Mouse (Mus musculus) forebrain, embryonic 14.5 days (tissue): ENCODE measurements around the gene Trappc6a. TPM values are rescaled to one million over a fixed set of nuclear protein-coding genes. Genes with fewer than 3 reads are reported as not detected.
A peak's percentile ranks its signal among the peaks of the same experiment; 100 is the strongest.

Source experiments
- ATAC-seq: fragments of 200-750 bp; cut with Nextera tagmentation; 2 replicates; pipeline ENCODE4 v1.8.0; 2017; ENCODE audit warnings: mild to moderate bottlenecking, moderate library complexity
- DNase-seq: peaks from one replicate; pipeline ENCODE4 v3.0.0-alpha.2; 2015; ENCODE audit warnings: low spot score
- H3K27ac ChIP-seq: fragments of 300-500 bp; sonication (generic); 2 replicates; pipeline ENCODE4 v1.5.1; 2014; ENCODE audit warnings: low read depth, mild to moderate bottlenecking, control low read depth, low read length, moderate library complexity
- H3K27me3 ChIP-seq: fragments of 300-500 bp; sonication (generic); replicated peaks from 2 replicates; pipeline ENCODE4 v1.6.1; 2014; ENCODE audit warnings: low read length, control low read depth, mixed read lengths; ENCODE audit not compliant: control insufficient read depth, insufficient read depth
- H3K36me3 ChIP-seq: fragments of 300-500 bp; sonication (generic); 2 replicates; pipeline ENCODE4 v1.6.1; 2014; ENCODE audit warnings: low read length, control low read depth; ENCODE audit not compliant: control insufficient read depth, insufficient read depth
- H3K4me1 ChIP-seq: fragments of 300-500 bp; sonication (generic); 2 replicates; pipeline ENCODE4 v1.6.1; 2014; ENCODE audit warnings: antibody characterized with exemption, low read length, control low read depth; ENCODE audit not compliant: control insufficient read depth, insufficient read depth
- H3K4me2 ChIP-seq: fragments of 300-500 bp; sonication (generic); 2 replicates; pipeline ENCODE4 v1.6.1; 2014; ENCODE audit warnings: mild to moderate bottlenecking, control low read depth, low read length
- H3K4me3 ChIP-seq: fragments of 300-500 bp; sonication (generic); 2 replicates; pipeline ENCODE4 v1.5.1; 2014; ENCODE audit warnings: low read depth, low read length, control low read depth
- H3K9ac ChIP-seq: fragments of 300-500 bp; sonication (generic); 2 replicates; pipeline ENCODE4 v1.6.1; 2014; ENCODE audit warnings: mild to moderate bottlenecking, low read length, control low read depth, moderate library complexity
- H3K9me3 ChIP-seq: fragments of 300-500 bp; sonication (generic); replicated peaks from 2 replicates; pipeline ENCODE4 v1.6.1; 2016; ENCODE audit warnings: low read length, control low read depth, mixed read lengths; ENCODE audit not compliant: control insufficient read depth
- WGBS: fragments of 180-500 bp; shearing (Covaris S2); extraction: QIAGEN DNeasy Blood & Tissue Kit; methylation state at CpG from one replicate; pipeline ENCODE4 v1.1.7; 2014; 5-methylcytosine and 5-hydroxymethylcytosine counted together
- polyA plus RNA-seq: library from polyadenylated mRNA; unstranded; fragments of >200 nt; fragmentation: Nextera tagmentation; extraction: Ambion mirVana; gene quantifications from 2 replicates; pipeline ENCODE4 v1.2.1, GENCODE M21; 2014

Trappc6a gene
- 34.2 and 42.5 TPM in 2 replicates for polyA plus RNA-seq

- H3K4me1 ChIP-seq, result peaks cover 10% of the 10 kb centered on the region
- H3K27me3 ChIP-seq, result no peaks in the 10 kb centered on the region
- WGBS, result under 1% methylated on average over 56 of the region's 56 CpGs
- peak within 1 kb of the TSS; percentile 81 for H3K27ac ChIP-seq
- peak within 1 kb of the TSS; percentile 93 for H3K4me2 ChIP-seq
- H3K36me3 ChIP-seq, result no peaks in the 10 kb centered on the region
- peak; percentile 96 for ATAC-seq
- no peaks in the 10 kb centered on the region for H3K9me3 ChIP-seq
- peak; percentile 97 for DNase-seq
- H3K4me3 ChIP-seq, result peak within 1 kb of the TSS; percentile 83
- peak within 1 kb of the TSS; percentile 84 for H3K9ac ChIP-seq
Measured at GRCm38 (mm10) chr7:19508150-19508923, at the start of gene Trappc6a, which contains the start of gene Bloc1s3. Trappc6a (plus strand) TSS chr7:19508395. Bloc1s3 (minus strand) TSS chr7:19508367.

- no peaks in the 10 kb centered on the region for H3K9me3 ChIP-seq
- peaks cover 7% of the 10 kb centered on the region; the same call in 1 of the 2 replicates for H3K36me3 ChIP-seq
- peak within 1 kb of the TSS; percentile 74 for H3K4me2 ChIP-seq
- peak within 1 kb of the TSS; percentile 82 for H3K27ac ChIP-seq
- H3K9ac ChIP-seq, result peak within 1 kb of the TSS; percentile 88
- peaks cover 13% of the 10 kb centered on the region for H3K4me1 ChIP-seq
- H3K27me3 ChIP-seq, result no peaks in the 10 kb centered on the region
- DNase-seq, result peak; percentile 88
- H3K4me3 ChIP-seq, result peak within 1 kb of the TSS; percentile 93
- peak; percentile 91 for ATAC-seq
- 2% methylated on average over 32 of the region's 42 CpGs for WGBS
Measured at GRCm38 (mm10) chr7:19458591-19459111, 49.5 kb upstream of the Trappc6a start, which contains the start of gene Mark4. Mark4 (minus strand) TSS chr7:19458821.

DNA sequence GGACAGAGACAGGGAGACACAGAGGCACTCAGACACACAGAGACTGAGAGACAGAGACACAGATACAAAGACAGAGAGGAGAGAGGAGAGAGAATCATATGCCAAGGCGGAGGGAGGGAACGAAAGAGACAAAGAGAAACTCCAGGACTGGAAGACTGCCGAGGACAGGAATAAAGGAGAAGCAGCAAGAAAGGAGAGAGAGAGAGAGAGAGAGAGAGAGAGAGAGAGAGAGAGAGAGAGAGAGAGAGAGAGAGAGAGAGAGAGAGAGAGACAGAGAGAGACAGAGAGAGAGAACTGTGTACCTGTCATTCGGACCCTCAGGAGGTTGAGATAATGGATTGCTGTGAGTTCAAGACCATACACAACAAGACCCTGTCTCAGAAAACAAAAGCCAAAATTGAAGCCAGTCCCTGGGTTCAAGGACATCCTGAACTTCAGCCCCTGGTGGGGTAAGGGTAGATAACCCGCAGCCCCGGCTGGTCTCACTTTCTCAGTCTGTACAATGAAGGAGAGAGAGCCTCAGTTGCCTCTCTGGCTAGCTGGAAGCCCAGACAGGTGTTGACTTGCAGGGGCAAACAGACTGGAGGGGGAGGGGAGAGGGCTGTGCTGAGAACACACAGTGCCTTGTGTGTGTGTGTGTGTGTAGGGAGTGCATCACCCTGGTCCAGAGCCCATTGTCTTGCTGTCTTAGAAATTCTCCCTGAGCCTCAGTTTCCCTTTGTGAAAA is 48.9 kb upstream of the Trappc6a start:
- ATAC-seq (no peak), DNase-seq (no peak)
- H3K4me3 ChIP-seq, result peak overlapping the region; percentile 93
- WGBS, result 21% methylated on average over 6 of the region's 6 CpGs
- H3K27ac ChIP-seq, result peak overlapping the region; percentile 82
- H3K4me2 ChIP-seq, result peak overlapping the region; percentile 74
- no peaks in the 10 kb centered on the region for H3K27me3 ChIP-seq
- H3K36me3 ChIP-seq, result peaks cover 7% of the 10 kb centered on the region; the same call in 1 of the 2 replicates
- peak overlapping the region; percentile 88 for H3K9ac ChIP-seq
- peaks cover 13% of the 10 kb centered on the region for H3K4me1 ChIP-seq
- H3K9me3 ChIP-seq, result no peaks in the 10 kb centered on the region

DNA sequence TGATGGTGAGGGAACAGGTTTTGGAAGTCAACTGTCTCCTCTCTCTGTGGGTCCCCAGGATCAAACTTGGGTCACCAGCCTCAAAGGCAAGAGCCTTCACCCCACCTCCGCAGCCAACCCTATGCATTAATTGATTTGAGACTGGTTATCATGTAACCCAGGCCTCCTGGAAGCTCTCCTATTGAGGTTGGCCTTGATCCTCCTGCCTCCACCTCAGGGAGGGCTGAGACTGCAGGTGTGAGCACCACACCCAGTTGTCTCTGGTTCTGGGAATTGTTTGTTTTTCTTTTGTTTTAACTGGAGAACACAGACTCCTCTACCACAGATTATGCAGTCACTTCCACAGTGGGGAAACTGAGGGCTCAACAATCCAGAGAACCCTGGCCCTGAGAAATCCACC is 47.7 kb upstream of the Trappc6a start:
- Histone ChIP-seq H3K4me3 (no peak overlapping the region), H3K9me3 (no peaks in the 10 kb centered on the region), H3K9ac (no peak overlapping the region), H3K4me2 (no peak overlapping the region), H3K36me3 (peaks cover 7% of the 10 kb centered on the region; the same call in 1 of the 2 replicates), H3K4me1 (peaks cover 13% of the 10 kb centered on the region), H3K27me3 (no peaks in the 10 kb centered on the region; the same call in none of the 2 replicates), H3K27ac (no peak overlapping the region)
- WGBS, result 67% methylated on average over 1 of the region's 1 CpGs
- ATAC-seq (no peak), DNase-seq (no peak)

DNA sequence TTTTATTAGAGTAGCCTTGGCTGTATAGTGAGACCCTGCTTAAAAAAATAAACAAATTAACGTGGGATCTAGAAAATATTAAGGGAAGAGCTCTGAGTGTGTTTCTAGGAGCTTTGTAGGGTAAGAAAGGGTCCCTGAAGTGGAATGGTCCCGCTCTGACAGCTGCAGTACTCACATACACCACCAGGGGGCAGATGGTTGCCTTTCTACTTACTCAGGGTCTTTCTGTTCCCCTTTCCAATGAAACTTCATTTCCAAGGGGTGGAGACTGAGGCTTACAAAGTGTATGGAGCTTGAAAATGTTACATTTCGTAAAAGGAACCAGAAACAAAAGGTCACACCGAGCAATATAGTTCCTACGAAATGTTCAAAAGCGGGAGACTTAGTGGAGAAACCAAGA is 46.7 kb upstream of the Trappc6a start:
- Histone ChIP-seq H3K9me3 (no peaks in the 10 kb centered on the region), H3K4me2 (no peak overlapping the region), H3K27ac (no peak overlapping the region), H3K27me3 (no peaks in the 10 kb centered on the region; the same call in none of the 2 replicates), H3K9ac (no peak overlapping the region), H3K4me1 (peaks cover 13% of the 10 kb centered on the region), H3K4me3 (no peak overlapping the region), H3K36me3 (peaks cover 4% of the 10 kb centered on the region; the same call in 1 of the 2 replicates)
- no peak for ATAC-seq
- 12% methylated on average over 6 of the region's 6 CpGs for WGBS
- DNase-seq, result peak; percentile 85

GRCm38 (mm10) chr7:19462443-19462842 is 45.8 kb upstream of the Trappc6a start:
- peaks cover 6% of the 10 kb centered on the region for H3K4me1 ChIP-seq
- no peaks in the 10 kb centered on the region; the same call in none of the 2 replicates for H3K27me3 ChIP-seq
- WGBS, result 58% methylated on average over 4 of the region's 4 CpGs
- H3K36me3 ChIP-seq, result no peaks in the 10 kb centered on the region
- H3K9me3 ChIP-seq, result no peaks in the 10 kb centered on the region
- no peak overlapping the region for H3K4me2 ChIP-seq
- no peak overlapping the region for H3K9ac ChIP-seq
- ATAC-seq (no peak), DNase-seq (no peak)
- H3K27ac ChIP-seq, result no peak overlapping the region
- H3K4me3 ChIP-seq, result no peak overlapping the region

GRCm38 (mm10) chr7:19462884-19463381 is 45.3 kb upstream of the Trappc6a start, which contains the start of gene Exoc3l2:
Exoc3l2 (plus strand) TSS chr7:19463331.
- 30% methylated on average over 5 of the region's 6 CpGs for WGBS

DNA sequence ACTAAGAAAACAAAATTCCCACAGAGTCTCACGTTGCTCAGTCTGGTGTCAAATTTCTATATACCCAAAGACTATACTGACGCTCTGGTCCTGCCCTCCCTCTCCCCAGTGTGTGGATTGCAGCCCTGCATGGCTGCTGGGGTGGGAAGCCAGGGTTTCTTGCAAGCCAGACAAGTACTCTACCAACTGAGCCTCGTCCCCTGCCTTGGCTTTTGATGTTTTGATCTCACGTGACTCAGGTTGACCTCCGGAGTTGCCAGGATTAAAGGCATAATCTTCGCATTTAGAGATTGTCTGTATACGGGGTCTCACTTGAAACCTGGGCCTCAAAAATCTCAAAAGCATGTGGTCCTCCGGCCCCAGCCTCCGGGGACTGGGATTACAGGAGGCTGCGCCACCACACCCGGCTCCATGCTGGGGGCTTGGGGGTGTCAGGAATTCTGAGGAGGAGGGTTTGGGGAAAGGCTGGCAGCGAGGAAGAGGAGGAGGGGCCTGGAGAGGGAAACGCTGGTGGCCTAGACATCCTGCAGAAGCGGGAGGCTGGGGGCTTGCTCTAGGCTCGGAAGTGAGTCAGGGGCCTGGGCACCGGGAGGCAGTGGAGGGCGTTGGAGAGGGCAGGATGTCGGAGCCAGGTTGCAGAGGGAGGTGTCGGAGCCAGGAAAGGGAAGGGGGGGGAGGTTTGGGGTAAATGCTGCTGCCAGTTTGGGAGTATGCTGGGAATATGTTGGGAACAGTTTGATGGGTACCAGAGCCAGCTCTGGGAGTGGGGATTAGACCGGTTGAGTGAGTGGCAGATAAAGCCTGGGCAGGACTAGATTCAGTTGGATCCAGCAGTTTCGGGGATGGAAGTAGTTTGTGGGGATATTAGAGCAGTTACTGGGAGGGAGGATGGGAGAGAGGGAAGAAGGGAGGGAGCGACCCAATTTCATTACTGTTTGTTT is 43.6 kb upstream of the Trappc6a start:
- Histone ChIP-seq H3K27ac (no peak overlapping the region), H3K9me3 (no peaks in the 10 kb centered on the region), H3K36me3 (no peaks in the 10 kb centered on the region), H3K4me1 (no peaks in the 10 kb centered on the region), H3K4me2 (no peak overlapping the region), H3K27me3 (peaks cover 8% of the 10 kb centered on the region), H3K9ac (no peak overlapping the region), H3K4me3 (no peak overlapping the region)
- DNase-seq, result no peak
- 10% methylated on average over 22 of the region's 22 CpGs for WGBS
- ATAC-seq, result no peak

More at GRCm38 (mm10) chr7:19462884-19463381, 45.3 kb upstream of the Trappc6a start, which contains the start of gene Exoc3l2:
- no peak within 1 kb of the TSS for H3K4me3 ChIP-seq
- no peak within 1 kb of the TSS for H3K4me2 ChIP-seq
- DNase-seq (no peak), ATAC-seq (no peak)
- H3K9ac ChIP-seq, result no peak within 1 kb of the TSS
- H3K4me1 ChIP-seq, result peaks cover 3% of the 10 kb centered on the region; the same call in 1 of the 2 replicates
- no peaks in the 10 kb centered on the region for H3K36me3 ChIP-seq
- H3K27me3 ChIP-seq, result no peaks in the 10 kb centered on the region; the same call in none of the 2 replicates
- H3K9me3 ChIP-seq, result no peaks in the 10 kb centered on the region
- H3K27ac ChIP-seq, result no peak within 1 kb of the TSS
